ENCODE assay signal across 8 mouse cellular contexts in the genomic region with DNA sequence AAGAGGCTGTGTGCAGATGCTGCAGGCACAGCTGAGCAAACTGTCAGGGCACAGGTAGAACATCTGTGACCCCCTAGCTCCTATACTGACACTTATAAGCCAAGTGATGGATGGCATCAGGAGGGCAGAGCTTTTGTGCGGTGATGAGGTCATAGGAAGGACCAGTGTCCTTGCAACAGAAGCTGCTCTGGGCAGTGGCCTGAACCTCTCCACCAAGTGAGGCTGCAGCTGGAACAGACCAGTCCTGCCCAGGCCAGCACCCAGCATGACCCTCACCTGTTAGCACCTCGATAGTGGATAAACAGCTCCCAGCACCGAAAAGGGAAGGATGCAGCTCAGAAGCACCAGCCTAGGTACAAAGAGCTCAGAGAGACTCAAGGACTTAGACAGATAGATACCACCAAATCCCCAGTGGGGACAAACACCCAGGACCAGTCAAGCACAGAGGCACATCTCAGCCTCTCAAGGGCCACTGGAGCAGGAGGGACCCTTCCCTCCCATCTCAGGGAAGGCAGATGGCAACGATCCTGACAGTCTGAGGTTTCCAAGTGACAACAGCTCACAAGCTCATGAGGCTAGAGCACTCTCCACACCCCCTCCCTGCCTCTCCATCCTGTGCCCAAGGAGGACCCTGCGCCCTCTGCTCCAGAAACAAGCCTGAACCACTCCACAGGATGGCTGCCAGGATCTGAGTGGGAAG. TPM values are rescaled to one million over a fixed set of nuclear protein-coding genes. Genes with fewer than 3 reads are reported as not detected.
DNase-seq lines count a peak whose midpoint lies in the region; ATAC-seq and TF ChIP-seq lines count a peak whose summit lies in the region.
"Had no signal": no experiment of that assay in that cellular context is flagged by ENCODE, and none has a peak within 500 bp of the region (broad histone marks: within the 10 kb centered on the region; RNA-seq: fewer than 3 reads in every experiment).

No protein-coding gene starts in this region.

- H3K9me3 ChIP-seq in embryonic facial prominence, embryonic 14.5 days (ENCODE audit: control insufficient read depth, low read length): no peaks in the 10 kb centered on the region
- H3K9me3 ChIP-seq in forebrain, embryonic 15.5 days: no peaks in the 10 kb centered on the region
- H3K9me3 ChIP-seq in midbrain, embryonic 14.5 days (ENCODE audit: control insufficient read depth, low read length): no peaks in the 10 kb centered on the region
- H3K9me3 ChIP-seq: liver, embryonic 15.5 days had no signal

- peak; percentile 46 for DNase-seq in kidney, adult 2 months
- DNase-seq in kidney, adult 18-20 months: no peak
- no peak for DNase-seq in embryonic facial prominence, embryonic 14.5 days (ENCODE audit: low spot score)
- DNase-seq in midbrain, embryonic 14.5 days: no peak
- no peak for DNase-seq in left cerebral cortex, postnatal 25 days (ENCODE audit: low spot score in 2 of 2)
- DNase-seq in embryo, embryonic 9.5 days (ENCODE audit: extremely low spot score): no peak

- no peak overlapping the region for H3K27ac ChIP-seq in kidney, adult 2 months (ENCODE audit: insufficient read depth, low read depth, low read length)
- H3K27ac ChIP-seq in embryonic facial prominence, embryonic 14.5 days (replicated peaks; ENCODE audit: low read depth, low read length): 0 out of 2 replicates have a peak overlapping the region, but pooled peaks have one; percentile 11
- H3K27ac ChIP-seq in forebrain, embryonic 15.5 days (replicated peaks): peak overlapping the region; percentile 44
- peak overlapping the region; percentile 52; the same call in 1 of the 2 replicates for H3K27ac ChIP-seq in midbrain, embryonic 14.5 days (replicated peaks; ENCODE audit: low read depth, low read length)
- H3K27ac ChIP-seq: liver, embryonic 15.5 days had no signal

- TF ChIP-seq CTCF in kidney, adult 2 months (conservative IDR thresholded peaks at IDR 0.05; ENCODE audit: insufficient read depth, insufficient read length, low read depth, low read length): no peak

- no peak for ATAC-seq in embryonic facial prominence, embryonic 14.5 days (ENCODE audit: low read depth)
- no peak for ATAC-seq in forebrain, embryonic 15.5 days (replicated peaks)
- no peak for ATAC-seq in midbrain, embryonic 14.5 days (ENCODE audit: low FRiP score, low TSS enrichment)

- no peak overlapping the region; the same call in 1 of the 2 replicates for H3K9ac ChIP-seq in embryonic facial prominence, embryonic 14.5 days (ENCODE audit: low read depth, low read length)
- no peak overlapping the region for H3K9ac ChIP-seq in forebrain, embryonic 15.5 days (replicated peaks)
- no peak overlapping the region for H3K9ac ChIP-seq in midbrain, embryonic 14.5 days (replicated peaks; ENCODE audit: low read length)
- H3K9ac ChIP-seq: liver, embryonic 15.5 days had no signal

- no peak for TF ChIP-seq POLR2A in kidney, adult 2 months (IDR thresholded peaks at IDR 0.05; ENCODE audit: low read depth, low read length)

- intact Hi-C loops in left cerebral cortex, postnatal 25 days (cut with DNase I): no loop called here

- peaks cover 51% of the 10 kb centered on the region for H3K4me1 ChIP-seq in kidney, adult 2 months (ENCODE audit: control insufficient read depth, insufficient read depth, low read length)
- H3K4me1 ChIP-seq in embryonic facial prominence, embryonic 14.5 days (ENCODE audit: control insufficient read depth, insufficient read depth, low read length): peaks cover 64% of the 10 kb centered on the region
- H3K4me1 ChIP-seq in forebrain, embryonic 15.5 days: peaks cover 95% of the 10 kb centered on the region
- H3K4me1 ChIP-seq in midbrain, embryonic 14.5 days (ENCODE audit: control insufficient read depth, insufficient read depth, low read length): peaks cover 80% of the 10 kb centered on the region

- no peaks in the 10 kb centered on the region for H3K27me3 ChIP-seq in kidney, adult 2 months (replicated peaks; ENCODE audit: control insufficient read depth, insufficient read depth, low read length)
- H3K27me3 ChIP-seq in embryonic facial prominence, embryonic 14.5 days (replicated peaks; ENCODE audit: control insufficient read depth, insufficient read depth, low read length): no peaks in the 10 kb centered on the region
- H3K27me3 ChIP-seq in forebrain, embryonic 15.5 days: no peaks in the 10 kb centered on the region
- H3K27me3 ChIP-seq in midbrain, embryonic 14.5 days (ENCODE audit: control insufficient read depth, insufficient read depth, low read length): no peaks in the 10 kb centered on the region
- H3K27me3 ChIP-seq: liver, embryonic 15.5 days had no signal

- no peak overlapping the region for H3K4me3 ChIP-seq in kidney, adult 2 months (ENCODE audit: insufficient read depth, low read depth, low read length)
- H3K4me3 ChIP-seq in embryonic facial prominence, embryonic 14.5 days (ENCODE audit: low read depth, low read length): no peak overlapping the region
- H3K4me3 ChIP-seq in forebrain, embryonic 15.5 days: no peak overlapping the region
- no peak overlapping the region for H3K4me3 ChIP-seq in midbrain, embryonic 14.5 days (replicated peaks; ENCODE audit: low read depth, low read length)
- H3K4me3 ChIP-seq: liver, embryonic 15.5 days had no signal

- no peaks in the 10 kb centered on the region for H3K36me3 ChIP-seq in kidney, adult 2 months (ENCODE audit: control insufficient read depth, insufficient read depth, low read length)
- H3K36me3 ChIP-seq in embryonic facial prominence, embryonic 14.5 days (ENCODE audit: control insufficient read depth, insufficient read depth, low read length): no peaks in the 10 kb centered on the region
- no peaks in the 10 kb centered on the region for H3K36me3 ChIP-seq in forebrain, embryonic 15.5 days
- H3K36me3 ChIP-seq in midbrain, embryonic 14.5 days (ENCODE audit: control insufficient read depth, insufficient read depth, low read length): no peaks in the 10 kb centered on the region
- H3K36me3 ChIP-seq: liver, embryonic 15.5 days had no signal

- no peak overlapping the region for H3K4me2 ChIP-seq in embryonic facial prominence, embryonic 14.5 days (ENCODE audit: low read depth, low read length)
- no peak overlapping the region for H3K4me2 ChIP-seq in forebrain, embryonic 15.5 days (replicated peaks)
- no peak overlapping the region for H3K4me2 ChIP-seq in midbrain, embryonic 14.5 days (ENCODE audit: low read length)
- H3K4me2 ChIP-seq: liver, embryonic 15.5 days had no signal

- WGBS in kidney, adult 2 months: 37% methylated on average over 5 of the region's 5 CpGs
- 51% methylated on average over 5 of the region's 5 CpGs for WGBS in embryonic facial prominence, embryonic 14.5 days
- 62% methylated on average over 5 of the region's 5 CpGs for WGBS in forebrain, embryonic 15.5 days
- WGBS in midbrain, embryonic 14.5 days: 69% methylated on average over 5 of the region's 5 CpGs

RNA-seq across cellular contexts. Expression of gene Ncor2, which starts 42.6 kb away (rescaled TPM):
- 32.0 and 38.8 TPM in 2 replicates for polyA plus RNA-seq in kidney, adult 2 months (2012; rRNA removed)
- polyA plus RNA-seq in embryonic facial prominence, embryonic 14.5 days (2014; fragmentation: Nextera tagmentation; extraction: Ambion mirVana): 34.9 and 37.3 TPM in 2 replicates
- polyA plus RNA-seq in forebrain, embryonic 15.5 days (2015; fragmentation: Nextera tagmentation; extraction: Ambion mirVana): 30.2 and 31.6 TPM in 2 replicates
- 23.7 and 24.0 TPM in 2 replicates for polyA plus RNA-seq in midbrain, embryonic 14.5 days (2014; fragmentation: Nextera tagmentation; extraction: Ambion mirVana)
- 100 to 1,000 TPM; 183 to 200 TPM for total RNA-seq in left cerebral cortex, postnatal 25 days (2021)
